ENCODE assay signal across 16 mouse cellular contexts in genomic region chr12:108152743-108153142, GRCm38 (mm10). TPM values are rescaled to one million over a fixed set of nuclear protein-coding genes. Genes with fewer than 3 reads are reported as not detected.
A peak's percentile ranks its signal among the peaks of the same experiment; 100 is the strongest.
DNase-seq lines count a peak whose midpoint lies in the region; ATAC-seq and TF ChIP-seq lines count a peak whose summit lies in the region.
"Had no signal": no experiment of that assay in that cellular context is flagged by ENCODE, and none has a peak within 500 bp of the region (broad histone marks: within the 10 kb centered on the region; RNA-seq: fewer than 3 reads in every experiment).

No protein-coding gene starts in this region.

- peak; percentile 45 for ATAC-seq in frontal cortex, adult (ENCODE audit: low TSS enrichment)
- ATAC-seq in lung, embryonic 14.5 days (ENCODE audit: insufficient read depth), result no peak
- peak; percentile 63; the same call in 1 of the 2 replicates for ATAC-seq in G1E (ENCODE audit: extremely low read depth, insufficient number of reproducible peaks, low FRiP score, poor library complexity, severe bottlenecking)
- ATAC-seq: forebrain, embryonic 15.5 days; inflammation-experienced regulatory T-cells, adult 6 months; midbrain, embryonic 13.5 days had no signal

- H3K36me3 ChIP-seq in lung, embryonic 14.5 days (ENCODE audit: insufficient read depth), result peaks cover 67% of the 10 kb centered on the region
- H3K36me3 ChIP-seq in G1E (replicated peaks), result peaks cover 92% of the 10 kb centered on the region

- peak; percentile 22; the same call in 1 of the 2 replicates for TF ChIP-seq CTCF in lung, embryonic 14.5 days (IDR thresholded peaks at IDR 0.05; ENCODE audit: low read depth)
- 0 out of 2 replicates have a peak, but pooled peaks have one; percentile 15 for TF ChIP-seq CTCF in G1E (IDR thresholded peaks at IDR 0.05; ENCODE audit: low read depth, low read length)
- TF ChIP-seq CTCF in cortical plate, adult 2 months (IDR thresholded peaks at IDR 0.05; ENCODE audit: extremely low read depth, insufficient read depth, low read length), result peak; percentile 13; the same call in 1 of the 2 replicates

- H3K27ac ChIP-seq in lung, embryonic 14.5 days (ENCODE audit: low read depth), result no peak overlapping the region
- no peak overlapping the region for H3K27ac ChIP-seq in cortical plate, adult 2 months (ENCODE audit: insufficient read depth, low read length)
- H3K27ac ChIP-seq: forebrain, embryonic 15.5 days; midbrain, embryonic 13.5 days had no signal

- H3K27me3 ChIP-seq in lung, embryonic 14.5 days (ENCODE audit: insufficient read depth, low read length), result no peaks in the 10 kb centered on the region
- no peaks in the 10 kb centered on the region for H3K27me3 ChIP-seq in G1E (ENCODE audit: insufficient read depth, low read length)
- H3K27me3 ChIP-seq: forebrain, embryonic 15.5 days; midbrain, embryonic 13.5 days had no signal

- no peak overlapping the region for H3K4me2 ChIP-seq in lung, embryonic 14.5 days
- H3K4me2 ChIP-seq: forebrain, embryonic 15.5 days; midbrain, embryonic 13.5 days had no signal

- no peaks in the 10 kb centered on the region for H3K9me3 ChIP-seq in lung, embryonic 14.5 days (ENCODE audit: low read depth, low read length)
- no peaks in the 10 kb centered on the region for H3K9me3 ChIP-seq in G1E (replicated peaks)
- H3K9me3 ChIP-seq: forebrain, embryonic 15.5 days; midbrain, embryonic 13.5 days had no signal

- no peak for DNase-seq in frontal cortex, postnatal 10 days (ENCODE audit: low spot score in 2 of 2)
- no peak for DNase-seq in lung, embryonic 14.5 days
- DNase-seq in lung, postnatal 14 days, result no peak
- no peak for DNase-seq in G1E (ENCODE audit: low spot score)
- no peak for DNase-seq in left cerebral cortex, adult 18-20 months (ENCODE audit: low spot score in 2 of 2)
- no peak for DNase-seq in urinary bladder, adult 18-20 months (ENCODE audit: low spot score in 2 of 2)
- DNase-seq: cerebellum, postnatal 10 days; heart, postnatal 10 days; kidney, postnatal 4 days; lung, adult 18-20 months; right cerebral cortex, postnatal 14 days had no signal

- 94% methylated on average over 2 of the region's 2 CpGs for WGBS in lung, embryonic 14.5 days

- H3K4me1 ChIP-seq in lung, embryonic 14.5 days (ENCODE audit: insufficient read depth), result no peaks in the 10 kb centered on the region
- no peaks in the 10 kb centered on the region for H3K4me1 ChIP-seq in G1E (ENCODE audit: insufficient read depth, low read depth, low read length)
- no peaks in the 10 kb centered on the region for H3K4me1 ChIP-seq in cortical plate, adult 2 months (ENCODE audit: control insufficient read depth, insufficient read depth, low read length)
- H3K4me1 ChIP-seq: forebrain, embryonic 15.5 days; midbrain, embryonic 13.5 days had no signal

- H3K9ac ChIP-seq in lung, embryonic 14.5 days, result no peak overlapping the region
- H3K9ac ChIP-seq: forebrain, embryonic 15.5 days; midbrain, embryonic 13.5 days had no signal

- H3K4me3 ChIP-seq in lung, embryonic 14.5 days (ENCODE audit: low read depth, low read length), result no peak overlapping the region
- no peak overlapping the region for H3K4me3 ChIP-seq in G1E (ENCODE audit: low read depth, low read length)
- no peak overlapping the region for H3K4me3 ChIP-seq in cortical plate, adult 2 months (ENCODE audit: insufficient read depth, low read length)
- H3K4me3 ChIP-seq: forebrain, embryonic 15.5 days; midbrain, embryonic 13.5 days had no signal

- TF ChIP-seq POLR2A in cortical plate, adult 2 months (IDR thresholded peaks at IDR 0.05; ENCODE audit: extremely low read depth, insufficient read depth, low read length), result no peak

RNA-seq across cellular contexts. Expression of gene Setd3, which starts 26.4 kb away (rescaled TPM):
- 68.8 and 69.6 TPM in 2 replicates for polyA plus RNA-seq in lung, embryonic 14.5 days (2014; fragmentation: Nextera tagmentation; extraction: Ambion mirVana)
- total RNA-seq in G1E (2014; fragmentation: Nextera tagmentation), result 84.2 and 95.0 TPM in 2 replicates
- total RNA-seq in G1E (2017), result 107 and 114 TPM in 2 replicates
- 16.6 and 18.8 TPM in 2 replicates for polyA plus RNA-seq in G1E (2012)
- 107 and 110 TPM in 2 replicates for polyA plus RNA-seq in cortical plate, adult 2 months (2012; rRNA removed)
- 100 to 1,000 TPM; 178 to 186 TPM for total RNA-seq in left cerebral cortex, adult 18-20 months (2021)

RNA-seq across cellular contexts. Expression of gene Ccnk, which starts 26.6 kb away (rescaled TPM):
- 4.9 and 5.3 TPM in 2 replicates for polyA plus RNA-seq in lung, embryonic 14.5 days (2014; fragmentation: Nextera tagmentation; extraction: Ambion mirVana)
- 214 and 263 TPM in 2 replicates for total RNA-seq in G1E (2014; fragmentation: Nextera tagmentation)
- total RNA-seq in G1E (2017), result 13.9 and 14.3 TPM in 2 replicates
- 206 and 220 TPM in 2 replicates for polyA plus RNA-seq in G1E (2012)
- 24.0 and 24.8 TPM in 2 replicates for polyA plus RNA-seq in cortical plate, adult 2 months (2012; rRNA removed)
- 10 to 100 TPM; 30.3 to 34.3 TPM for total RNA-seq in left cerebral cortex, adult 18-20 months (2021)
